Mouse (Mus musculus) ES-E14 (cell line): ENCODE results near the gene Sucla2.

Experiments
- CHD2 ChIP-seq: IDR thresholded peaks from 2 replicates; pipeline ENCODE4 v1.6.1; 2014; ENCODE audit warnings: mild to moderate bottlenecking, low read depth, low read length, inconsistent platforms
- HCFC1 ChIP-seq: IDR thresholded peaks from 2 replicates; pipeline ENCODE4 v1.6.1; 2012; ENCODE audit warnings: low read length, inconsistent platforms, borderline replicate concordance; ENCODE audit not compliant: insufficient read depth
- MAFK ChIP-seq: IDR thresholded peaks from 2 replicates; pipeline ENCODE4 v1.6.1; 2014; ENCODE audit warnings: mild to moderate bottlenecking, low read depth, low read length, inconsistent platforms; ENCODE audit not compliant: insufficient read depth
- ZC3H11A ChIP-seq: IDR thresholded peaks from 2 replicates; pipeline ENCODE4 v1.6.1; 2012; ENCODE audit warnings: low read depth, mild to moderate bottlenecking, inconsistent platforms, low read length, borderline replicate concordance
- ZNF384 ChIP-seq: IDR thresholded peaks from 2 replicates; pipeline ENCODE4 v1.6.1; 2012; ENCODE audit warnings: low read depth, low read length, inconsistent platforms

DNA sequence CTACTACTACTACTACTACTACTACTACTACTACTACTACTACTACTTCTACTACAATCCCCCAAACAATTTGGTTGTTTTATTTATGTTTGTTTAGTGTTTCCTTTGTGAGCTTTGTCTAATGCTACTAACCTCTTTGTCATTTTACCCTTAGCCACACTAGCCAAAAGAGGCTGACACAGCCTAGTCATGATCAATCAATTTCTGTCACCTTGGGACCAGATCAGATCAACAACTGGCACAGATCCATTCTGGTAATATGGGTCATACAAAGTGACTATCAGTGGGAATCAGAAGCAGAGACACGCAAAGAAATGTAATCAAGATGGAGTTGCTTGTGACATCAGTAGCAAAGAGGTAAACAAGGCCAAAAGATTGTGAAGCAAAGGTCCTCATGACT lies 97.9 kb downstream of the Sucla2 start:
- TF ChIP-seq ZNF384 (no peak), CHD2 (no peak), ZC3H11A (no peak), MAFK (no peak), HCFC1 (no peak)
